Mouse (Mus musculus): ENCODE measurements around the gene Klhdc2.

GRCm38 (mm10) chr12:69249766-69250165, 46.7 kb upstream of the Klhdc2 start:
- TF ChIP-seq CTCF (IDR thresholded peaks at IDR 0.05; ENCODE audit: insufficient read depth, low read depth, low read length) (no peak), POLR2A (IDR thresholded peaks at IDR 0.05; ENCODE audit: insufficient read depth, low read depth, low read length) (no peak)
